Mouse (Mus musculus) kidney, embryonic 14.5 days (tissue): ENCODE measurements at regions not wholly inside any gene's neighbourhood (a gene's known extent, or its start where the extent isn't known, plus 50 kb on each side); places are given as distances from the start of the nearest gene placed in this dataset.

ENCODE experiments used
- ATAC-seq: fragments of 200-750 bp; cut with Nextera tagmentation; 2 replicates; pipeline ENCODE4 v1.8.0; 2017; ENCODE audit warnings: moderate number of reproducible peaks, mild to moderate bottlenecking, moderate TSS enrichment, moderate library complexity; ENCODE audit not compliant: low FRiP score, low TSS enrichment
- H3K27ac ChIP-seq: fragments of 300-500 bp; sonication (generic); 2 replicates; pipeline ENCODE4 v1.5.1; 2014; ENCODE audit warnings: low read depth, mild to moderate bottlenecking, low read length, moderate library complexity, mixed read lengths
- H3K27me3 ChIP-seq: fragments of 300-500 bp; sonication (generic); 2 replicates; pipeline ENCODE4 v1.6.1; 2014; ENCODE audit warnings: mild to moderate bottlenecking, low read length; ENCODE audit not compliant: control insufficient read depth, insufficient read depth
- H3K36me3 ChIP-seq: fragments of 300-500 bp; sonication (generic); 2 replicates; pipeline ENCODE4 v1.6.1; 2014; ENCODE audit warnings: low read length, mixed read lengths; ENCODE audit not compliant: control insufficient read depth, insufficient read depth
- H3K4me1 ChIP-seq: fragments of 300-500 bp; sonication (generic); 2 replicates; pipeline ENCODE4 v1.6.1; 2014; ENCODE audit warnings: low read length, mixed read lengths; ENCODE audit not compliant: control insufficient read depth, insufficient read depth
- H3K4me2 ChIP-seq: fragments of 300-500 bp; sonication (generic); replicated peaks from 2 replicates; pipeline ENCODE4 v1.6.1; 2014; ENCODE audit warnings: low read depth, mild to moderate bottlenecking, low read length
- H3K4me3 ChIP-seq: fragments of 300-500 bp; sonication (generic); 2 replicates; pipeline ENCODE4 v1.5.1; 2014; ENCODE audit warnings: mild to moderate bottlenecking, low read length
- H3K9ac ChIP-seq: fragments of 300-500 bp; sonication (generic); 2 replicates; pipeline ENCODE4 v1.6.1; 2014; ENCODE audit warnings: low read depth, mild to moderate bottlenecking, low read length, moderate library complexity
- H3K9me3 ChIP-seq: fragments of 300-500 bp; sonication (generic); 2 replicates; pipeline ENCODE4 v1.6.1; 2016; ENCODE audit warnings: low read length; ENCODE audit not compliant: control insufficient read depth
- WGBS: fragments of 180-500 bp; shearing (Covaris S2); extraction: QIAGEN DNeasy Blood & Tissue Kit; methylation state at CpG from one replicate; pipeline ENCODE4 v1.1.7; 2014; 5-methylcytosine and 5-hydroxymethylcytosine counted together

DNA sequence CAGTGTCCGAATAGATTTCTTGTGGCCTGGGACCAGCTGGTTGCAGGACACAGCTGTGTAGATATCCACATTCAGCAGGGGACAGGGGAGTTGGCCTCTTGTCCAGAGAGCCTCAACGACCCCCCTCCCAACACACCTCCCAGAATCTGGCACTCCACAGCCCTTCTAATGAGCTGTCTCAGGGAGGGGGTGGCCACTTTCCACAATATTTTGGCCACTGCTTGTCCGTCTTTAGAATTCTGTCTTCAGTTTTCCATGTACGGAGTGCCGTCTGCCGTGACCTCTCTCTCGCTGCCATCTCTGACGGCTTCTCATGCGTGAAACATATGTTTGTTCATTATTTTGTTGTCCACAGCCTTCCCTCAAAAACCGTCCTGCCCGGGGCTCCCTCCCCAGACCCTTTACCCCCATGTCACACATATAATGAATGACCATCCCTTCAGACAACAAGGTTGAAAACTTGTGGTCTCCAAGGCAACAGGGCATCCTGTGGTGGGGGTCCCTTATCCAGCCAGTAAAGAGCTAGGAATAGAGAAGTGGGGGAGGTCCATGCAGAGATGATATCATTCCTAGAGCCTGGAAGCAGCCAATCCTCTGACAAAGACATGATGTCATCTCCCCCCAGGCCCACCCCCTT lies 200.3 kb downstream of the Sox9 start:
- Histone ChIP-seq H3K27ac (no peak overlapping the region), H3K36me3 (no peaks in the 10 kb centered on the region), H3K27me3 (0 out of 2 replicates have a peak, but pooled peaks cover 2% of the 10 kb centered on the region), H3K9me3 (no peaks in the 10 kb centered on the region), H3K4me2 (no peak overlapping the region), H3K9ac (no peak overlapping the region), H3K4me3 (no peak overlapping the region), H3K4me1 (peaks cover 26% of the 10 kb centered on the region)
- ATAC-seq = peak; percentile 78; the same call in 1 of the 2 replicates
- WGBS = 32% methylated on average over 11 of the region's 11 CpGs

DNA sequence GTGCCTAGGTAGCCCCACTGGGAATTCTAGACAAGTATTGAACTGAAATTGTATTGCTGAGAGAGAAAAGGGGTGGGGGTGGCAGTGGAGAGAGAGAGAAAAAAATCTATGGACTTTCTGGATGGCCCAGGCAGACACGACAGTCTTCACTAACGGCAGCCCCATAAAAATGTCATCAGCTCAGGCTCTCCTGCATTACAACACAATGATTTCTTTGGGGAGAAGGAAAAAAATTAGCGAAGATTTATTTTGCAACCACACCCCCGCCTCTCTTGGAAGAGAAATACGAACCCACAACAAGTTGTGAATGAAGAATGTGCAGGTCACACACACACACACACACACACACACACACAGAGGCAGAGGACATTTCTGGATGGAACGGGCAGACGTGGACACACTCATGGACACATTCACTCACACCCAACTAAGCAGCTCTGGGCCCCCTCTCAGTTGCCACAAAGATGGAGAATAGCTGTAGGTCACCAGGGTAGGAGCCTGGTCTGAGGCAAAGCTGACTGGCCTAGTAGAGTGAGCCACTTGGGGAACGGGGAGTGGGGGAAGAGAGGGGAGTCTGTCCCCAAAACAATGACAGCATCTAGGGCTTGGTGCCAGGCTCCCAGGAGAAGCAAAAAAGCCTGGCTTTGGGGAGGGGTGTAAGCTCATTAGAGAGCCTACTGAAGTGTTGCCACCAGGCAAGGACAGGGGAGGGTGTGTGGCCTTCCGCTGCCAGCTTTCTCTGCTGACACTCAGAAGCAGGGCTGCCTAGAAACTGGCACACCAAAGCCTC lies 201.0 kb downstream of the Sox9 start:
- ATAC-seq = no peak
- H3K36me3 ChIP-seq = no peaks in the 10 kb centered on the region

DNA sequence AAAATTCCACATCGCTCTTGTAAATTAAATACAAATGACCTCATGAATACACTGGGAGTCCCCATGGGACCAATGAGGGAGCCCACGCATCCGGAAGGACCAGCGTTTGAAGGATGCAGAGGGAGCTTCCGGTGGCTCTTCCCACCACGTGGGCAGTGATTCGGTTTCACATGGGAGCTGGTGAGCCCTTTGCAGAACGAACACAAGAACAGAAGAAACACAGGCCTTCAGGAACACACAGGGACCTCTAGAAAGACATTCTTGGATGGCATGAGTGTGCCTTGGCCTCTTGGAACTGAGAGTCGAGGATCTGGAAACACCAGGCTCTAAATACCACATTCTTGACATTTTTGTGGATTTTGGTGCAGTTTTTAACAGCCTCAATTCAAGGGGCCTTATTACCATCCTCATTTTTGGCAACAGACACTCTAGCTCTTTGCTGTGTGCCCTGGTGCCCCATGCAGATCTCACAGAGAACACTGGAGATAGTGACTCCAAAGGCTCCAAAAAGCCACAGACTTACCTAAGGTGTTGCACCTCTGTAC lies 204.1 kb downstream of the Sox9 start:
- Histone ChIP-seq H3K27ac (no peak overlapping the region), H3K4me3 (no peak overlapping the region), H3K36me3 (no peaks in the 10 kb centered on the region), H3K9ac (no peak overlapping the region), H3K9me3 (no peaks in the 10 kb centered on the region), H3K27me3 (0 out of 2 replicates have a peak, but pooled peaks cover 2% of the 10 kb centered on the region), H3K4me2 (no peak overlapping the region), H3K4me1 (peaks cover 38% of the 10 kb centered on the region)
- 83% methylated on average over 9 of the region's 9 CpGs for WGBS
- no peak for ATAC-seq

More for the DNA sequence above, 201.0 kb downstream of the Sox9 start:
- H3K27me3 ChIP-seq = 0 out of 2 replicates have a peak, but pooled peaks cover 2% of the 10 kb centered on the region
- H3K4me3 ChIP-seq = no peak overlapping the region
- no peak overlapping the region for H3K27ac ChIP-seq
- 39% methylated on average over 9 of the region's 9 CpGs for WGBS
- H3K4me2 ChIP-seq = no peak overlapping the region
- H3K4me1 ChIP-seq = peaks cover 27% of the 10 kb centered on the region
- no peaks in the 10 kb centered on the region for H3K9me3 ChIP-seq
- H3K9ac ChIP-seq = no peak overlapping the region

- no peak overlapping the region for H3K9ac ChIP-seq
- H3K36me3 ChIP-seq = no peaks in the 10 kb centered on the region
- no peaks in the 10 kb centered on the region for H3K9me3 ChIP-seq
- 0 out of 2 replicates have a peak, but pooled peaks have one; percentile 29 for ATAC-seq
- 0 out of 2 replicates have a peak, but pooled peaks cover 2% of the 10 kb centered on the region for H3K27me3 ChIP-seq
- H3K4me3 ChIP-seq = no peak overlapping the region
- H3K27ac ChIP-seq = peak overlapping the region; percentile 76; the same call in 1 of the 2 replicates
- 47% methylated on average over 7 of the region's 7 CpGs for WGBS
- H3K4me1 ChIP-seq = peaks cover 42% of the 10 kb centered on the region
- H3K4me2 ChIP-seq = no peak overlapping the region; the same call in 1 of the 2 replicates
These were observed 205.8 kb downstream of the Sox9 start for GRCm38 (mm10) chr11:112987782-112988181.

- Histone ChIP-seq H3K27ac (0 out of 2 replicates have a peak overlapping the region, but pooled peaks have one; percentile 76), H3K27me3 (0 out of 2 replicates have a peak, but pooled peaks cover 2% of the 10 kb centered on the region), H3K4me2 (no peak overlapping the region), H3K36me3 (no peaks in the 10 kb centered on the region), H3K4me3 (no peak overlapping the region), H3K4me1 (peaks cover 36% of the 10 kb centered on the region), H3K9ac (no peak overlapping the region), H3K9me3 (no peaks in the 10 kb centered on the region)
- no peak for ATAC-seq
- 65% methylated on average over 1 of the region's 1 CpGs for WGBS
These were observed 206.9 kb downstream of the Sox9 start for GRCm38 (mm10) chr11:112988900-112989299.

DNA sequence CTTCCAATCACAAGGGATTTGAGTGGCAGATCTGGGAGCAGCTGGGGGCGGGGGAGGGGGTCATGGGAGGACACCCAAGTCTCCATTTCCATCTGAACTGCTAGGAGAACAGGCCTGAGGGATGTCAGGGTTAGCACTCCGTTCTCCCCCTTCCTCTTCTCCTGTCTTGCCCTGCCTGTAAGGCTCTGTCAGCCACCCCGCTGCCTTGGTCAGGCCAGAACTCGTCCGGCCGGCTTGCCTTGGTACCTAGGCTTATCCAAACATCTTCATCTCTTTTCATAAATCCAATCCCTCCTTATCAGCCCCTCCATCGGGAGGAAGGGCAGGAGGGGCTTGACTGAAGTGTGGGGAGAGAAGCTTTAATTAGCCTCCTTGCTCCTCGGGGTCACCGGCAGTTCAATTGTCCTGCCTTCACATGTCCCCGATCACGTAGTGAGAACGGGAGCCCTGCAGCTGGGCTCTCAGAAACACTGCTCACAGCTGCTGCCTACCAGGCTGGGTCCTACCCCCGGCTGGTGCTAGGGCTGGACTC lies 208.0 kb downstream of the Sox9 start:
- no peak overlapping the region for H3K4me3 ChIP-seq
- peaks cover 36% of the 10 kb centered on the region for H3K4me1 ChIP-seq
- H3K9me3 ChIP-seq = no peaks in the 10 kb centered on the region
- WGBS = 19% methylated on average over 13 of the region's 13 CpGs
- H3K36me3 ChIP-seq = no peaks in the 10 kb centered on the region
- H3K27me3 ChIP-seq = no peaks in the 10 kb centered on the region
- peak overlapping the region; percentile 26; the same call in 1 of the 2 replicates for H3K27ac ChIP-seq
- H3K4me2 ChIP-seq = no peak overlapping the region
- H3K9ac ChIP-seq = no peak overlapping the region
- ATAC-seq = peak; percentile 28; the same call in 1 of the 2 replicates

- Histone ChIP-seq H3K9ac (peak overlapping the region; percentile 12; the same call in 1 of the 2 replicates), H3K4me3 (no peak overlapping the region), H3K4me2 (no peak overlapping the region), H3K4me1 (peaks cover 36% of the 10 kb centered on the region), H3K9me3 (no peaks in the 10 kb centered on the region), H3K36me3 (no peaks in the 10 kb centered on the region), H3K27ac (peak overlapping the region; percentile 26; the same call in 1 of the 2 replicates), H3K27me3 (no peaks in the 10 kb centered on the region)
- WGBS = 74% methylated on average over 11 of the region's 11 CpGs
- ATAC-seq = no peak
These were observed 208.7 kb downstream of the Sox9 start for GRCm38 (mm10) chr11:112990751-112991150.

- Histone ChIP-seq H3K36me3 (no peaks in the 10 kb centered on the region), H3K4me1 (peaks cover 36% of the 10 kb centered on the region), H3K27me3 (no peaks in the 10 kb centered on the region), H3K9ac (no peak overlapping the region; the same call in 1 of the 2 replicates), H3K4me3 (no peak overlapping the region), H3K27ac (peak overlapping the region; percentile 64), H3K4me2 (no peak overlapping the region), H3K9me3 (no peaks in the 10 kb centered on the region)
- peak; percentile 47; the same call in 1 of the 2 replicates for ATAC-seq
- WGBS = 15% methylated on average over 13 of the region's 13 CpGs
These were observed 209.8 kb downstream of the Sox9 start for GRCm38 (mm10) chr11:112991862-112992261.
